In the genomic region with DNA sequence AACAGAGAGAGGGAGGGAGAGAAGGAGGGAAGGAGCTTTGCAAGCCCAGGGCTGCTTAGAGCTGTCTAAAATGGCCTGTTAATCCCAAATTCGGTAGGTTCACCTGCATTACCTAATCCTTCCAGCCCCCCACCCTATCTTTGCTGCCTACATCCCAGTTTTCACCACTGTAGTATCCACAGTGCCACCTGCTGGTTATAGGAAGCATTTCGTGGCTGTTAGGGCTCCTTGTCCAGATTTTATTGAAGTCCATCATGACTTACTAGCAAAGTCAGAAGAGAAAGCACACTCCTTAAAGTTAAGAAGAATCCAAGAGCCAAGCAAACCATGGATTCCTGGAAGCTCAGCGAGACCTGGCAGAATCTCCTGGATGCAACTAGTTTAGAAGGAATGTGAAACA, we compare ENCODE assay signal across 9 mouse cellular contexts.
DNase-seq lines count a peak whose midpoint lies in the region; ATAC-seq and TF ChIP-seq lines count a peak whose summit lies in the region.
"Had no signal": no experiment of that assay in that cellular context is flagged by ENCODE, and none has a peak within 500 bp of the region (broad histone marks: within the 10 kb centered on the region; RNA-seq: fewer than 3 reads in every experiment).

No protein-coding gene starts in this region.

- TF ChIP-seq CTCF in liver, adult 2 months (IDR thresholded peaks at IDR 0.05; ENCODE audit: low read depth, low read length) = peak; percentile 46; the same call in 1 of the 2 replicates

- no peaks in the 10 kb centered on the region for H3K27me3 ChIP-seq in liver, adult 2 months (ENCODE audit: control insufficient read depth, insufficient read depth, low read length)
- H3K27me3 ChIP-seq: heart, embryonic 15.5 days had no signal

- WGBS in liver, adult 2 months = 15% methylated on average over 3 of the region's 3 CpGs

- no peak overlapping the region for H3K9ac ChIP-seq in liver, adult 2 months (ENCODE audit: low read depth, low read length)
- H3K9ac ChIP-seq: heart, embryonic 15.5 days had no signal

- H3K27ac ChIP-seq in liver, adult 2 months (replicated peaks; ENCODE audit: insufficient read depth, low read depth, low read length) = no peak overlapping the region
- H3K27ac ChIP-seq: heart, embryonic 15.5 days had no signal

- H3K79me2 ChIP-seq in liver, adult 2 months (ENCODE audit: control insufficient read depth, insufficient read depth, low read length) = no peaks in the 10 kb centered on the region

- H3K36me3 ChIP-seq in liver, adult 2 months (ENCODE audit: control insufficient read depth, insufficient read depth, low read length) = no peaks in the 10 kb centered on the region
- H3K36me3 ChIP-seq: heart, embryonic 15.5 days had no signal

- no peak overlapping the region for H3K4me3 ChIP-seq in liver, adult 2 months (ENCODE audit: insufficient read depth, low read depth, low read length)
- H3K4me3 ChIP-seq: heart, embryonic 15.5 days had no signal

- no peak for TF ChIP-seq POLR2A in liver, adult 2 months (IDR thresholded peaks at IDR 0.05; ENCODE audit: extremely low read depth, insufficient read depth, low read length)

- H3K4me1 ChIP-seq in liver, adult 2 months (ENCODE audit: control insufficient read depth, insufficient read depth, low read length) = no peaks in the 10 kb centered on the region

- DNase-seq in adrenal gland, adult 18-20 months (ENCODE audit: low spot score in 2 of 2) = peak; percentile 26 to 33
- DNase-seq in adrenal gland, adult 8-10 months = no peak
- DNase-seq in thymus, postnatal 4 days = peak; percentile 39
- DNase-seq in thymus, postnatal 25 days = no peak
- peak; percentile 65 for DNase-seq in kidney, adult 9 months
- peak; percentile 51 for DNase-seq in liver, adult 2 months (ENCODE audit: extremely low read depth, low read depth, low spot score)
- DNase-seq in right cerebral cortex, postnatal 14 days = peak; percentile 22

- peak; percentile 59 for ATAC-seq in erythroid progenitor cell, adult 5-6 weeks (replicated peaks; ENCODE audit: low FRiP score, poor library complexity, severe bottlenecking)

Comparison
In these comparisons a context has a peak if more than half of its experiments do, and no peak if none do; other contexts are left out.
1. DNase-seq: peak in adrenal gland, adult 18-20 months (2 of 2), thymus, postnatal 4 days (single experiment), kidney, adult 9 months (single experiment), liver, adult 2 months (single experiment) and right cerebral cortex, postnatal 14 days (single experiment); none in adrenal gland, adult 8-10 months (single experiment) and thymus, postnatal 25 days (single experiment).